Mouse (Mus musculus): ENCODE data around the gene Gm597.

Gm597 gene

GRCm38 (mm10) chr1:28780152-28780551 is at the start of gene Gm597:
Gene Gm597 (minus strand): TSS chr1:28780252.
- no peak for DNase-seq (ENCODE audit: low spot score in 2 of 2)

GRCm38 (mm10) chr1:28807689-28808088 is 27.6 kb upstream of the Gm597 start:
- no peak for DNase-seq (ENCODE audit: low spot score in 2 of 2)

DNA sequence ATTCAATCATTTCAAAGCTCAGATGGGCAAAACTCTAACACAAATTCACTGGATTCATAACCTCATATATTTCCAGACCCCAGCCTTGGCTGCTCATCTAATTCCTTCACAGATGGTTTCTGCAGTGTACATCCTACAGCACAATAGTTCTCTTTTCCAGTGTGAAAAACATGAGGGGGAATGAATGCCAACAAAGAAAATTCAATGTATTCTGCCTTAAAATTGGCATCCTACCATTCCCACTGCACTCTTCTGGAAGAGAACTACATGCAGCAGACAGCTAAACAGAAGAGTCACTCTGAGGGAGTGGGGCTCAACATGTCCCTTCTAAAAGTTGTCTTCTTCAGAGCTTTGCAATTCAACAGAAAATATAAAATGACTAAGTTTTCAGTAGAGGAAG is 26.6 kb upstream of the Gm597 start:
- no peak for DNase-seq (ENCODE audit: low spot score in 2 of 2)

- no peak for DNase-seq (ENCODE audit: low spot score in 2 of 2)
Observed at GRCm38 (mm10) chr1:28800881-28801280, 20.8 kb upstream of the Gm597 start.
